Mouse (Mus musculus): ENCODE results near the gene Flrt1.
A peak's percentile ranks its signal among the peaks of the same experiment; 100 is the strongest.
"Not testable (repeated sequence)": the region's sequence is repeated elsewhere in the genome, so short reads cannot be mapped to it uniquely, and the experiment has no call there.

The Flrt1 gene

GRCm38 (mm10) chr19:7068661-7069531 lies 36.6 kb downstream of the Flrt1 start:
- no peak for DNase-seq (ENCODE audit: low read depth)

GRCm38 (mm10) chr19:7068136-7068535 lies 37.4 kb downstream of the Flrt1 start:
- peak; percentile 72 for DNase-seq (ENCODE audit: low read depth)

- no peak for DNase-seq (ENCODE audit: low read depth)
Observed at GRCm38 (mm10) chr19:7067344-7068050, 38.0 kb downstream of the Flrt1 start.

- DNase-seq (ENCODE audit: low read depth): no peak
Observed at GRCm38 (mm10) chr19:7066828-7067342, 38.6 kb downstream of the Flrt1 start.

GRCm38 (mm10) chr19:7066034-7066827 lies 39.3 kb downstream of the Flrt1 start:
- DNase-seq (ENCODE audit: low read depth): no peak

- peak; percentile 85 for DNase-seq (ENCODE audit: low read depth)
Observed at GRCm38 (mm10) chr19:7064571-7064970, 41.0 kb downstream of the Flrt1 start.

GRCm38 (mm10) chr19:7062916-7063315 lies 42.6 kb downstream of the Flrt1 start:
- DNase-seq (ENCODE audit: low read depth): no peak

- DNase-seq (ENCODE audit: low read depth): no peak
Observed at GRCm38 (mm10) chr19:7062110-7062509, 43.4 kb downstream of the Flrt1 start.

- DNase-seq (ENCODE audit: low read depth): no peak
Observed at GRCm38 (mm10) chr19:7058541-7058940, 47.0 kb downstream of the Flrt1 start.

- DNase-seq (ENCODE audit: low read depth): peak; percentile 88
Observed at GRCm38 (mm10) chr19:7057722-7058207, 47.8 kb downstream of the Flrt1 start.

- no peak for DNase-seq (ENCODE audit: low read depth)
Observed at GRCm38 (mm10) chr19:7057126-7057721, 48.3 kb downstream of the Flrt1 start.

GRCm38 (mm10) chr19:7056248-7057087 lies 49.1 kb downstream of the Flrt1 start, which contains the start of gene Macrod1:
TSS of gene Macrod1 (plus strand) at chr19:7056810.
- peak; percentile 56 for DNase-seq (ENCODE audit: low read depth)

GRCm38 (mm10) chr19:7055173-7055572 lies 50.4 kb downstream of the Flrt1 start:
- DNase-seq (ENCODE audit: low read depth): no peak

- no peak for DNase-seq (ENCODE audit: low read depth)
Observed at GRCm38 (mm10) chr19:7054772-7055171, 50.8 kb downstream of the Flrt1 start.

- DNase-seq (ENCODE audit: low read depth): not testable (repeated sequence)
Observed at GRCm38 (mm10) chr19:7053382-7053781, 52.1 kb downstream of the Flrt1 start.

- no peak for DNase-seq (ENCODE audit: low read depth)
Observed at GRCm38 (mm10) chr19:7044706-7045105, 60.8 kb downstream of the Flrt1 start.

- no peak for DNase-seq (ENCODE audit: low read depth)
Observed at GRCm38 (mm10) chr19:7044279-7044678, 61.2 kb downstream of the Flrt1 start.
